Mouse (Mus musculus) leukemia stem cell, adult 10-12 weeks (primary cell): Measurements from ENCODE around the gene Vwa1. TPM values are rescaled to one million over a fixed set of nuclear protein-coding genes. Genes with fewer than 3 reads are reported as not detected.

ENCODE experiments used
- polyA plus RNA-seq: library from polyadenylated mRNA; stranded (reverse); fragments of >175 nt; gene quantifications from 2 replicates; pipeline ENCODE4 v1.2.3, GENCODE M21; 2012; ENCODE audit warnings: low replicate concordance

The Vwa1 gene
- polyA plus RNA-seq = 1.1 and 2.2 TPM in 2 replicates

GRCm38 (mm10) chr4:155774280-155774754 lies at the start of gene Vwa1:
Gene Vwa1, minus strand, starts transcription at chr4:155774698.

GRCm38 (mm10) chr4:155811929-155812664 lies 37.6 kb upstream of the Vwa1 start, which contains the start of gene Ccnl2:
Gene Ccnl2, plus strand, starts transcription at chr4:155812489.

GRCm38 (mm10) chr4:155802741-155803339 lies 28.3 kb upstream of the Vwa1 start, which contains the start of gene Mrpl20:
Gene Mrpl20, plus strand, starts transcription at chr4:155802878.

GRCm38 (mm10) chr4:155790021-155790489 lies 15.6 kb upstream of the Vwa1 start, which contains the start of gene Ankrd65:
Gene Ankrd65, plus strand, starts transcription at chr4:155790439.

GRCm38 (mm10) chr4:155785819-155786218 lies 11.3 kb upstream of the Vwa1 start, which contains the start of gene Tmem88b:
Gene Tmem88b, minus strand, starts transcription at chr4:155785874.

GRCm38 (mm10) chr4:155760613-155761355 lies 13.7 kb downstream of the Vwa1 start, which contains the start of gene Atad3a:
Gene Atad3a, minus strand, starts transcription at chr4:155761093.

GRCm38 (mm10) chr4:155734350-155734941 lies 40.1 kb downstream of the Vwa1 start, which contains the start of gene Tmem240:
Gene Tmem240, plus strand, starts transcription at chr4:155734800.

Other genes with a start within 250 kb of the Vwa1 start
- gene Nadk, start 212.3 kb downstream of the Vwa1 start, polyA plus RNA-seq = 93.2 and 99.6 TPM in 2 replicates
- 2.0 and 5.1 TPM in 2 replicates for gene Slc35e2, start 173.3 kb downstream of the Vwa1 start, polyA plus RNA-seq
- 45.7 and 53.4 TPM in 2 replicates for gene Cdk11b, start 149.8 kb downstream of the Vwa1 start, polyA plus RNA-seq
- gene Gm10563, start 129.3 kb downstream of the Vwa1 start, polyA plus RNA-seq = not detected in 2 replicates
- gene Mmp23, start 121.3 kb downstream of the Vwa1 start, polyA plus RNA-seq = 0.21 and 3.1 TPM in 2 replicates
- gene Mib2, start 105.5 kb downstream of the Vwa1 start, polyA plus RNA-seq = 37.9 and 63.0 TPM in 2 replicates
- 2.6 TPM in 2 replicates for gene Fndc10, start 80.4 kb downstream of the Vwa1 start, polyA plus RNA-seq
- gene Ssu72, start 69.9 kb downstream of the Vwa1 start, polyA plus RNA-seq = 23.8 and 40.4 TPM in 2 replicates
- gene Tmem240, start 39.9 kb downstream of the Vwa1 start, polyA plus RNA-seq = 0.27 and 0.50 TPM in 2 replicates
- 52.4 and 57.8 TPM in 2 replicates for gene Atad3a, start 13.6 kb downstream of the Vwa1 start, polyA plus RNA-seq
- gene Tmem88b, start 11.2 kb upstream of the Vwa1 start, polyA plus RNA-seq = 0.24 and 0.29 TPM in 2 replicates
- gene Ankrd65, start 15.7 kb upstream of the Vwa1 start, polyA plus RNA-seq = not detected in 2 replicates
- gene Mrpl20, start 28.2 kb upstream of the Vwa1 start, polyA plus RNA-seq = 26.3 and 70.8 TPM in 2 replicates
- 33.3 and 37.7 TPM in 2 replicates for gene Ccnl2, start 37.8 kb upstream of the Vwa1 start, polyA plus RNA-seq
- gene Aurkaip1, start 56.6 kb upstream of the Vwa1 start, polyA plus RNA-seq = 142 and 271 TPM in 2 replicates
- 0.21 and 2.1 TPM in 2 replicates for gene Mxra8, start 65.0 kb upstream of the Vwa1 start, polyA plus RNA-seq
- gene Dvl1, start 72.7 kb upstream of the Vwa1 start, polyA plus RNA-seq = 152 and 222 TPM in 2 replicates
- 0.08 TPM in 1 of 2 replicates, not detected in the other for gene Tas1r3, start 88.7 kb upstream of the Vwa1 start, polyA plus RNA-seq
- 2.0 and 2.6 TPM in 2 replicates for gene Cptp, start 94.7 kb upstream of the Vwa1 start, polyA plus RNA-seq
- 16.3 and 20.4 TPM in 2 replicates for gene Ints11, start 94.8 kb upstream of the Vwa1 start, polyA plus RNA-seq
- gene Pusl1, start 117.1 kb upstream of the Vwa1 start, polyA plus RNA-seq = 349 and 415 TPM in 2 replicates
- gene Acap3, start 117.1 kb upstream of the Vwa1 start, polyA plus RNA-seq = 59.5 and 63.0 TPM in 2 replicates
- 114 and 120 TPM in 2 replicates for gene Ube2j2, start 169.1 kb upstream of the Vwa1 start, polyA plus RNA-seq
- gene C1qtnf12, start 187.6 kb upstream of the Vwa1 start, polyA plus RNA-seq = 122 and 138 TPM in 2 replicates
- 3.2 and 4.0 TPM in 2 replicates for gene B3galt6, start 218.0 kb upstream of the Vwa1 start, polyA plus RNA-seq
- gene Sdf4, start 218.2 kb upstream of the Vwa1 start, polyA plus RNA-seq = 40.5 and 45.3 TPM in 2 replicates
- gene Tnfrsf4, start 239.1 kb upstream of the Vwa1 start, polyA plus RNA-seq = 3.1 and 8.5 TPM in 2 replicates